Mouse (Mus musculus) C2C12 (cell line): ENCODE measurements around the gene Ica1. TPM values are rescaled to one million over a fixed set of nuclear protein-coding genes. Genes with fewer than 3 reads are reported as not detected.
A peak's percentile ranks its signal among the peaks of the same experiment; 100 is the strongest.

Source experiments
- H3K27me3 ChIP-seq: one replicate; pipeline ENCODE4 v1.6.1; 2011; ENCODE audit not compliant: control insufficient read depth, insufficient read depth, insufficient read length
- H3K36me3 ChIP-seq: one replicate; pipeline ENCODE4 v1.6.1; 2011; ENCODE audit not compliant: control insufficient read depth, insufficient read depth
- H3K4me3 ChIP-seq: one replicate; pipeline ENCODE4 v1.5.1; 2011; ENCODE audit warnings: mild to moderate bottlenecking, control low read depth; ENCODE audit not compliant: poor library complexity, insufficient read depth, severe bottlenecking
- H3K79me2 ChIP-seq: one replicate; pipeline ENCODE4 v1.6.1; 2011; ENCODE audit not compliant: control insufficient read depth, insufficient read depth
- H3K79me3 ChIP-seq: one replicate; pipeline ENCODE4 v1.6.1; 2011; ENCODE audit warnings: low read depth, control low read depth
- H3ac ChIP-seq: one replicate; pipeline ENCODE3; 2011; ENCODE audit warnings: low read depth; ENCODE audit not compliant: control insufficient read depth, insufficient read length
- CEBPB ChIP-seq: IDR thresholded peaks from one replicate; pipeline ENCODE4 v1.6.1; 2011; ENCODE audit warnings: low read depth, mild to moderate bottlenecking, control low read depth, moderate library complexity
- CTCF ChIP-seq: IDR thresholded peaks from one replicate; pipeline ENCODE4 v1.5.1; 2011; ENCODE audit not compliant: control insufficient read depth, insufficient read depth, insufficient read length
- FOSL1 ChIP-seq: IDR thresholded peaks from one replicate; pipeline ENCODE4 v1.8.0; 2011; ENCODE audit warnings: mild to moderate bottlenecking, low read length; ENCODE audit not compliant: poor library complexity, insufficient read depth, severe bottlenecking
- MAX ChIP-seq: IDR thresholded peaks from one replicate; pipeline ENCODE4 v1.6.1; 2011; ENCODE audit warnings: mild to moderate bottlenecking, control low read depth
- MYOD1 ChIP-seq: IDR thresholded peaks from one replicate; pipeline ENCODE4 v1.6.1; 2011; ENCODE audit warnings: low read depth; ENCODE audit not compliant: control insufficient read depth, insufficient read length
- MYOG ChIP-seq: IDR thresholded peaks from one replicate; pipeline ENCODE4 v1.6.1; 2011; ENCODE audit not compliant: control insufficient read depth, insufficient read length; ENCODE audit errors: extremely low read depth
- USF1 ChIP-seq: IDR thresholded peaks from one replicate; pipeline ENCODE4 v1.6.1; 2011; ENCODE audit warnings: low read depth, mild to moderate bottlenecking, control low read depth, moderate library complexity
- polyA plus RNA-seq: library from polyadenylated mRNA; unstranded; fragments of >200 nt; fragmentation: generic; extraction: Trizol; gene quantifications from one replicate; pipeline ENCODE4 v1.2.1, GENCODE M21; 2012; ENCODE audit warnings: missing spikeins

The Ica1 gene
- polyA plus RNA-seq, 1 experiment, result 10.5 TPM

DNA sequence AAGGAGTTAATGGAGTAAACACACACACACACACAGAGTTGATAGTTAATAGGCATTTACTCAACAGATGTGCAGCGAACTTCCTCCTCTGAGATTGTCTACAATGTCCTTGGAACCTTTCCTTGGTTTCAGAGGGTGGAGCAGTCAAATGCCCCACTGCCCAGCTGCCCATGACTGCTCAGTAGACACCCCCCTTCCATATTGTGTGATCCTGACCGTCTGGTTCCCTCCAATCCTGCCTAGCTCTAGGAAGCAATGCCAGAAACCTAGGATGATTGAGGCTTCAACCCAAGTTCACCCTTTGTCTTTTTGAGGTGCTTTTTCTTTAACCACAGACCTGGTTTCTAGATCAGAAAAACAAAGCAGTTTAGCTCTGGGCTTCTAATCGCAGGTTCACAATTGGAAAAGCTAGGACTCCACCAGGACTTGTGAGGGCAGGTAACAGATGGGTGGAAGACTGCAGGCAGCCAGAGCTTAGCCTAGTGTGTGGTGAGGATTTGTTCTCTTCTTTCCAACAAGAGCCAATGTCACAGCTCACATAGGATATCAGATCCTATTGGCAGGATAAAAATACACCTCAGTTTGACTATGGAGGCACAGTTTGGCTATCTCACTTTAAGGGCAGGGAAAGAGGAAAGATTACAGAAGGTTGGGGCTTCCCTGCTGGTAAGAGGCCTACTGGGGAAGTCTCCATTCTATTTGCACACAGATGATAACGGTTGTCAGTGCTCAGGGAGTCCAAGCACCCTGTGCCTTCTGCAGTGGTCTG, 158.5 kb downstream of the Ica1 start:
- Histone ChIP-seq H3K36me3 (no peaks in the 10 kb centered on the region), H3K4me3 (no peak overlapping the region), H3K79me3 (no peaks in the 10 kb centered on the region), H3K79me2 (no peaks in the 10 kb centered on the region), H3ac (no peak overlapping the region), H3K27me3 (no peaks in the 10 kb centered on the region)
- TF ChIP-seq FOSL1 (no peak), CTCF (no peak), MYOG (no peak), MYOD1 (no peak), MAX (no peak), CEBPB (no peak), USF1 (no peak)

DNA sequence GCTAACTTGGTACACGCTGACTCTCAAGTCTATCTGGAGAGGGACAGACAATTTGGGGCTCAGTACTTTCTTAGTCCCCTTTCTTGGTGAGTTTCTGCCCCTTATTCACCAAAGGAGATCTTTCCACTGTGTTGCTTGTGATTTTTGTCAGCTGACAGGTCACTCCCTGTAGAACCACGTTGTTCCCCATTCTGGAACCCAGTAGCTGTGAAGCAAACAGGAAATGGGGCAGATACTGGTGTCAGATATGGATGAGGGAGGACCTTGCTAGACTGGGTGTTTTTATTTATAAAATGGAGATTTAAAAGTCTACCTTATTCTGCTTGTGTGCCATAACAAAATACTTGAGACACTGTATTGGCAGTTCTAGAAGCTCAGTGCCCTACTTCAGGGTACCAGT, 160.9 kb downstream of the Ica1 start:
- Histone ChIP-seq H3ac (no peak overlapping the region), H3K4me3 (no peak overlapping the region), H3K79me3 (no peaks in the 10 kb centered on the region), H3K79me2 (no peaks in the 10 kb centered on the region), H3K27me3 (no peaks in the 10 kb centered on the region), H3K36me3 (no peaks in the 10 kb centered on the region)
- TF ChIP-seq CTCF, result no peak
- no peak for TF ChIP-seq MYOG
- TF ChIP-seq MAX, result no peak
- TF ChIP-seq FOSL1, result no peak
- no peak for TF ChIP-seq CEBPB
- TF ChIP-seq MYOD1, result no peak
- no peak for TF ChIP-seq USF1

GRCm38 (mm10) chr6:8591665-8592064, 186.6 kb downstream of the Ica1 start:
- H3K36me3 ChIP-seq, result no peaks in the 10 kb centered on the region
- H3K27me3 ChIP-seq, result no peaks in the 10 kb centered on the region
- no peaks in the 10 kb centered on the region for H3K79me3 ChIP-seq
- TF ChIP-seq MAX (no peak), FOSL1 (no peak), CTCF (no peak), CEBPB (no peak), USF1 (no peak), MYOG (no peak), MYOD1 (no peak)
- no peak overlapping the region for H3K4me3 ChIP-seq
- no peak overlapping the region for H3ac ChIP-seq
- no peaks in the 10 kb centered on the region for H3K79me2 ChIP-seq

DNA sequence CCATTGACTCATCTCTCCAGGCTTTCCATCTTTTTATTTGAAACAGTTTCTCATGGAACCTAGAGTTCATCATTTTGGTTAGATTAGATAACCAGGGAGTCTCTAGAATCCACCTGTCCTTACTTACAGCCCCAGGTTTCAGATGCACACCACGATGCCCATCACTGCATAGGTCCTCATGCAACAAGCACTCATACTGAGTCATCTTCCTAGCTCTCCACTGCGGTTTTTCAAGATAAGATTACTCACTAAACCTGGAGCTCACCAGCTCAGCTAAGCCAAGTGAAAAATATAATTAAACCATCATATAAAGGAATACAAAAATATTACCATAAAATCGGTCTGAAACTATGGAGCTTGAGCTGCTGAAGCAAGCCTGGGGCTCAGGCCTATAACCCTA, 194.4 kb downstream of the Ica1 start:
- no peaks in the 10 kb centered on the region for H3K36me3 ChIP-seq
- H3K27me3 ChIP-seq, result no peaks in the 10 kb centered on the region
- no peak overlapping the region for H3ac ChIP-seq
- H3K79me2 ChIP-seq, result no peaks in the 10 kb centered on the region
- H3K79me3 ChIP-seq, result no peaks in the 10 kb centered on the region
- no peak overlapping the region for H3K4me3 ChIP-seq
- TF ChIP-seq MYOG (no peak), MYOD1 (peak; percentile 64)

- Histone ChIP-seq H3K79me2 (no peaks in the 10 kb centered on the region), H3K36me3 (no peaks in the 10 kb centered on the region), H3ac (no peak overlapping the region), H3K27me3 (no peaks in the 10 kb centered on the region), H3K4me3 (no peak overlapping the region), H3K79me3 (no peaks in the 10 kb centered on the region)
- TF ChIP-seq MYOD1 (no peak), USF1 (no peak), CTCF (no peak), MAX (no peak), MYOG (no peak), CEBPB (no peak), FOSL1 (no peak)
These were observed 195.9 kb downstream of the Ica1 start for GRCm38 (mm10) chr6:8582377-8582776.

Other genes starting within 250 kb of the Ica1 start
- gene Nxph1, start 169.9 kb upstream of the Ica1 start, polyA plus RNA-seq, result not detected